Mouse (Mus musculus) kidney, postnatal 14 days (tissue): ENCODE results near the gene Jmjd1c.

Experiments
- DNase-seq: peaks from one replicate; pipeline ENCODE4 v3.0.0; 2022; ENCODE audit warnings: mixed read lengths

Gene Jmjd1c

GRCm38 (mm10) chr10:67195671-67196070 is 99.7 kb downstream of the Jmjd1c start:
- no peak for DNase-seq

DNA sequence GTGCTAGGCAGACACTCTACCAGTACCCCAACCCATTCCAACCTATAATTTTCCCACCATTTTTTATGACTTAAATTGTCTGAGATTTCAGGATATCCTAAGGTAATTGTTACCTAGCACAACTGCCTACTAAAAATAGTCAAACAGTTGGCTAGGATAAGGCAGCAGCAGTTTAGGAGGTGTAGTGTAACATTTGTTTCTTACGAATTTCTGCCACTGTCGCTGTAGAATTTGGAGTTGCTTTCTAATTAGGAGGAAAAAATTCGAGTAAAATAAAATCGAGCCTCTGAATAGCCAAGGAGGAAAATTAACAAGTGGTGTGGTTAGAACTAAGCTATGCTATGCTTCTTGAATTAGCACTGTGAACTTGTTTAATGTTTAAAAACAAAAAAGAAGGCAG is 101.3 kb downstream of the Jmjd1c start:
- DNase-seq: no peak

GRCm38 (mm10) chr10:67197829-67198228 is 101.9 kb downstream of the Jmjd1c start:
- DNase-seq: no peak

GRCm38 (mm10) chr10:67201769-67202168 is 105.8 kb downstream of the Jmjd1c start:
- DNase-seq: no peak

GRCm38 (mm10) chr10:67202470-67202869 is 106.5 kb downstream of the Jmjd1c start:
- DNase-seq: no peak

GRCm38 (mm10) chr10:67204652-67205407 is 108.9 kb downstream of the Jmjd1c start:
- peak; percentile 41 for DNase-seq

DNA sequence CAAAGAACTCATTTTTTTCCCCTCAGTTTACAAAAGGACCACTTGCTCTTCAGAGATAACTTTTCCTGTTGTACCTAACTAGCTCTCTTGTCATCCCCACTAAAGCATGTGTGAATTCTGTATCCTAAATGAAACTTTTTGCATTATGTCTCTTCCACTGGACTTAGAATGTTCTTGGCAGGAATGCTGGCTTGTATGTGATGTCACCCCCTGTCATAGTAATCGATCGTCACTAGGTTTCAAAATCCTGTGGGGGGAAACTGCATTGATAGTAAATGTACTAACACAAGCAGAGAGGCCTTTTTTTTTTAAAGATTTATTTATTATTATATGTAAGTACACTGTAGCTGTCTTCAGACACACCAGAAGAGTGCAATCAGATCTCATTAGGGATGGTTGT is 112.0 kb downstream of the Jmjd1c start:
- DNase-seq: no peak

- no peak for DNase-seq
These were observed 114.2 kb downstream of the Jmjd1c start for GRCm38 (mm10) chr10:67209916-67210675.

GRCm38 (mm10) chr10:67212031-67212430 is 116.1 kb downstream of the Jmjd1c start:
- no peak for DNase-seq

DNA sequence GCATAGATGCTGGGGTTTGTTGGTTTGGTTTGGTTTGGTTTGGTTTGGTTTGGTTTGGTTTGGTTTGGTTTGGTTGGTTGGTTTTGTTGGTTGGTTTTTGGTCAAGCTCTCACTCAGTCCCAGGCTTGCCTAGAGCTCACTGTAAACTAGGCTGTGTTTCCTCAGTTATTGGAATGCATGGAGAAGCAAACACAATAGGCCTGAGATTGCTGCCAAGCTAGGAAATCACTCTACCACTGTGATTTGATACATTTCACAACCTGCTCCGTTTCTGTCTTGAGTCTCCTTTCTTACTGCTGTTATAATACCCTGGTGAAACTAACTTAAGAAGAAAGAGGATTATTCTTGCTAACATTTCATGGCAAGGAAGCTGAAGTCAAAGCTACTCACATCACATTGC is 117.8 kb downstream of the Jmjd1c start:
- no peak for DNase-seq

DNA sequence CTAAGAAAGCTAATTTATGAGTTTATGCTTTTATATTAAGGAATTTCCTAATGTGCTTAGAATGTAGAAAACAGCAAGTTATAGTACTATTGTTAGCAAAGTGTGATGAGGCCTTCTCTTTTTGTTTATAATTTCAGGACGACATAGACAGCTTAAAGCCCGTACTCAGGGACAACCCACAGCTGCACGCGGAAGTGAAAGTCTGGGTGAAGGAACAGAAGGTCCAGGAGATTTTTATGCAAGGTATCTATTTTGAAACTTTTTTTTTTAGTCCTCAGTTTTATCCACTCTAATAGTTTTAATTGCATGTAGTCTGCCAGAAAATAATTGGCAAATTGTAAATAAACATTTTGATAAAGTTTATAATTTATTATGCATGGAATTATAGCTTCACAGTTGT is 119.2 kb downstream of the Jmjd1c start:
- DNase-seq: no peak

GRCm38 (mm10) chr10:67216872-67217271 is 120.9 kb downstream of the Jmjd1c start:
- no peak for DNase-seq

GRCm38 (mm10) chr10:67218873-67219565 is 123.1 kb downstream of the Jmjd1c start:
- DNase-seq: no peak

- DNase-seq: no peak
These were observed 124.3 kb downstream of the Jmjd1c start for GRCm38 (mm10) chr10:67220251-67220650.

DNA sequence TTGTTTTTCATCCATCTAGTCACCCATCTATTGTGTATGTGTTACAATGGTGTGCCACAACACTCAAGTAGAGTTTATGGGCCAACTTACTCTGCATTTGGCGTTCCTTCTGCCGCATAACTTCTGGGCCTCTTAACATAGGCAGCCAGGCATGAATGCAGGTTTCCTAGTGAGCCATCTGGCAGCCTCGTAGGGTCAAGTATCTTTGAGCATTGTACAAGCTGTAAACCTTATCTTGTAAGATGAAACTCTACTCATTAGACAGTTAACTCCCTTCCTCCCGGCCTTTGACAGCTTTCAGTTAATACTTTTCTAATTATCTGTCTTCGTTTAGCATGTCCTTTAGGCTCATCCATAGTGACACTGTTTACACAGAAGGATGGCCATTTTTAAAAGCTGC is 125.4 kb downstream of the Jmjd1c start:
- DNase-seq: no peak

- DNase-seq: no peak
These were observed 128.0 kb downstream of the Jmjd1c start for GRCm38 (mm10) chr10:67223942-67224341.

GRCm38 (mm10) chr10:67225528-67225927 is 129.6 kb downstream of the Jmjd1c start:
- DNase-seq: no peak

GRCm38 (mm10) chr10:67226109-67226508 is 130.2 kb downstream of the Jmjd1c start:
- DNase-seq: peak; percentile 66

- no peak for DNase-seq
These were observed 130.6 kb downstream of the Jmjd1c start for GRCm38 (mm10) chr10:67226543-67226942.

DNA sequence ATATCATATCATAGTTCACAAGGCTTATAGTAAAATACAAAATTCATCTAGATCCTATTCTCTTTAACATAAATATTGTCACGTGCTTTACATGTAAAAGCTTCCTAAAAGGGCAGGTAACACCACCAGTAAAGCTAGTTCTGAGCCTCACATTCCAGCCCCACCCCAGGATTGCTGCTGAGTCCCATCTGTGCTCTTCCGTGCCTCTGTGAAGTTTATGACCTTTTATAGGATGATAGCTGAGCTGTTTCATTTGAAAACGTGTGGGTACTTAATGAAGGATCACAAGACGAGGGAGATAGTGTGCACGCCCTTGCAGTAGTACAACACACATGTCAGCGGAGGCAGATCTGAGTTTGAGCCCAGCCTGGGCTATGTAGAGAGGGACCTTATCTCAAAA is 134.5 kb downstream of the Jmjd1c start:
- no peak for DNase-seq

- DNase-seq: peak; percentile 47
These were observed 151.2 kb downstream of the Jmjd1c start for GRCm38 (mm10) chr10:67247145-67247544.

DNA sequence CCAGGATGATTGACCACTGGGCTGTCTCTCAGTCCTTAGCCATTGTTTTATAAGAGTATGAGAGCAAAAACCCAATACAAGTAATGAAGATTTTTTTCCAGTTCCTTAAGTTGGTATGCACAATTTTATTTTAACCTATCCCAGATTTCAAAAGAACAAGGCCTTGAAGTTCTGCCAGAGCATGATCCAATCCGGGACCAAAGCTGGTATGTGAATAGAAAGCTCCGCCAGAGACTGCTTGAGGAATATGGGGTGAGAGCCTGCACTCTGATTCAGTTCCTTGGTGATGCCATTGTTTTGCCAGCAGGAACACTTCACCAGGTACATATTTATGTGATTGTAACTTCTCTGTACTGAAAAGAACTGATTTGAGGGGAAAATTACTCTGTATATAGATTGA is 153.6 kb downstream of the Jmjd1c start:
- DNase-seq: no peak

- DNase-seq: no peak
These were observed 154.9 kb downstream of the Jmjd1c start for GRCm38 (mm10) chr10:67250846-67251245.

DNA sequence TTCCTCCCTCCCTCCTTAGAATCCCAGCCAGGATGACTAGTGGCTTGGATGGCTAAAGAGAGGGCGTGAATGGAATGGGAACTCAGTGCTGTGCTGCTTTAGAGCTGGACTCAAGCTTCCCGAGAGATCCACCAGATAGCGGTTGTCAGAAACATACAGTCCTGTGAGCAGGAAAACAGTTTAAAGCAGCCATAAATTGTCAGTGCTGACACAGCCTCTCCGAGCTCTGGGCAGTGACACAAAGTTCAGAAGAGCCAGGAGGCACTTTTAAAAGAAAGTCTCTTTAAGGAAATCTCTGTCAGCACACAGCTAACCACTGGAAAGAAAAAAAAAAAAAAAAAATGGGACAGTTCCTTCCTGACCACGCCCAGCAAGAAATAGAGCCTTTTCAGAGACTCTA is 156.4 kb downstream of the Jmjd1c start:
- peak; percentile 62 for DNase-seq
